Mouse (Mus musculus): Measurements from ENCODE around the gene Cyb5d1.

DNA sequence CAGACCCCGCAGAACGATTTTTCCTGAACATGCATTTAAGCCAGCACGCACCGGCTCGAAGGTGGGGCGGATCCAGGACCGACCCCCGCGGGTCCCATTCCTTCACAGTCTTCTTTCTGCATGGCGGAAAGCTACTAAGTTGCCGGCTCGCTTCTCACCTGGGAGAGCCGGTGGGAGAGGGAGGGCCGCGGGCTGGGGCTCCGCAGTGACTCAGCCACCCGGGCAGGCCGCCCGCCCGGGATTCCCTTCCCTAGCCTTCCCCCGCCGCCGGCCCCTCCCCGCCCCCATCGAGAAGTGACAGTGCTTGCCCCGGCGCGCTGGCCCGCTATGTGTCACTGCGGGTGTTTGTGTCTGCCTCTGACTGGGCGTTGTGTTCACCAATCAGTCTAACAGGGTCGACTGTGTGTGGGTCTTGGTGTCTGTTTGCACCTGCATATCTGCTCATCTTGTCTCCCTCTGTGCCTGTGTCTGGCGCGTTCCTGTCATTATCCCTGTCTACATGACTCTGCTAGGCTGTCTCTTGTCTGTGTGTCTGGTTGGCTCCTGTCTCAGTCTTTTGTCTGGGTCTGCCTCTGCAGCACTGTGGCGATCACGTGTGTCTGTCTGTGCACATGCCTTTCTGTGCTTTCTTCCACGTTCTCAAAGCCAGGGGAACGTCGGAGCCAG is 16.2 kb upstream of the Cyb5d1 start:
- TF ChIP-seq POLR2A (IDR thresholded peaks at IDR 0.05; ENCODE audit: low read depth, low read length) (no peak), CTCF (conservative IDR thresholded peaks at IDR 0.05; ENCODE audit: insufficient read depth, insufficient read length, low read depth, low read length) (no peak)
